Mouse (Mus musculus) right cerebral cortex, adult 18-20 months (tissue): ENCODE measurements around the gene Ccdc107.
"Not testable (repeated sequence)": the region's sequence is repeated elsewhere in the genome, so short reads cannot be mapped to it uniquely, and the experiment has no call there.

Experiments used
- DNase-seq: peaks from one replicate; pipeline ENCODE4 v3.0.0; 2022; ENCODE audit warnings: mixed read lengths

Gene Ccdc107

DNA sequence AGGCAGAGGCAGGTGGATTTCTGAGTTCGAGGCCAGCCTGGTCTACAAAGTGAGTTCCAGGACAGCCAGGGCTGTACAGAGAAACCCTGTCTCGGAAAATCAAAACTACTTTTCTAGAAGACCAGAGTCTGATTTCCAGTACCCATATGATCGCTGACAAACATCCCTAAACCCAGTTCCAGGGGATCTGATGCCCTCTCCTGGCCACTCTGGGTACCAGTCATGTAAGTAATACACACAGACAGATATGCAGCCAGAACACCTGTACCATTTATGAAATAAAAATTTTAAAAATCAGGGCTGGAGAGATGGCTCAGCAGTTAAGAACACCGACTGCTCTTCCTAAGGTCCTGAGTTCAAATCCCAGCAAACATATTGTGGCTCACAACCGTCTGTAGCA is 7.0 kb upstream of the Ccdc107 start:
- DNase-seq = not testable (repeated sequence)

DNA sequence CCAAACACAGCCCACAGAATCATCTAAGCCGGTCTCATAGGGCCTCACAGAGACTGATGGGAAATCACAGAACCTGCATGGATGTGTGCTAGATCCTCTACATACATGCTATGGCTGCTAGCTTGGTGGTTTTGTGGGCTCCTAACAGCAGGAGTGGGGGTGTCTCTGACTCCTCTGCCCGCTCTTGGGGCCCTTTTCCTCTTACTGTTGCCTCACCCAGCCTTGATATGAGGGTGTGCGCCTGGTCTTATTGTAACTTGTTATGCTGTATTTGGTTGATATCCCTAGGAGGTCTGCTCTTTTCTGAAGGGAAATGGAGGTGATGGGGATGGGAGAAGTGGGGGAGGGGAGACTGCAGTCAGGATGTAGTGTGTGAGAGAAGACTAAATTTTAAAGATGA is 3.1 kb upstream of the Ccdc107 start:
- no peak for DNase-seq

GRCm38 (mm10) chr4:43490801-43491200 is 1.9 kb upstream of the Ccdc107 start:
- DNase-seq = no peak

- DNase-seq = no peak
These were observed 439 bp upstream of the Ccdc107 start for GRCm38 (mm10) chr4:43492101-43492820.

DNA sequence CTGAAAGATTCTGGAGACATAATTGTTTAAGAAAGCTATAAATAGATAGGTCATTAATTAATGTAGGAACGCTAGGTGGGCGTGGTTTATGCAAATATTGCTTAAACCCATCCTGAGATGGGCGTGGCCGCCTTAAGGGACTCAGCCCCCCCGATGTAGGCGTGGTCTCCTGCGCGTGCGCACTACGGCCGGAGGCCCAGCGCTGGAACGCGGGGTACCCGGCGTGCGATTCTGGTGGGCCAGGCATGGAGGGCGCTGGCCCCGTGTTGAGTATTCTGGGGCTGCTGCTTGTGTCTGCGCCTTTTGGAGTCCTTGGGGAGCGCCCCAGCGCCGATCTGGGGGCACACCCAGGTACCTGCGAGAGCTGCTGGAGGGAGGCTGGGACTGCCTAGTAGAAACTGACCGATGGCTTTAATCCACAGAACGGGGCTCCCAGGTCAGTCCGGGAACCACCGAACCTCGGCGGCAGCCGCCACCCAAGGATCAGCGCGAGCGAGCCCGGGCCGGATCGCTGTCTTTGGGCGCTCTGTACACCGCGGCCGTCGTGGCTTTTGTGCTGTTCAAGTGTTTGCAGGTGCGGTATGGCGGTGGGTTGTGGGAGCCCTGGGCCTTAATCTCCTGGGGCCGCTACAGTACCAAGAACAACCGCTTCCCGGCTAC is 616 bp downstream of the Ccdc107 start:
- DNase-seq = peak; percentile 96

- no peak for DNase-seq
These were observed 1.1 kb downstream of the Ccdc107 start for GRCm38 (mm10) chr4:43493846-43494240.

- DNase-seq = no peak
These were observed 3.9 kb downstream of the Ccdc107 start for GRCm38 (mm10) chr4:43496587-43496986.

- DNase-seq = no peak
These were observed 4.7 kb downstream of the Ccdc107 start for GRCm38 (mm10) chr4:43497405-43497804.

DNA sequence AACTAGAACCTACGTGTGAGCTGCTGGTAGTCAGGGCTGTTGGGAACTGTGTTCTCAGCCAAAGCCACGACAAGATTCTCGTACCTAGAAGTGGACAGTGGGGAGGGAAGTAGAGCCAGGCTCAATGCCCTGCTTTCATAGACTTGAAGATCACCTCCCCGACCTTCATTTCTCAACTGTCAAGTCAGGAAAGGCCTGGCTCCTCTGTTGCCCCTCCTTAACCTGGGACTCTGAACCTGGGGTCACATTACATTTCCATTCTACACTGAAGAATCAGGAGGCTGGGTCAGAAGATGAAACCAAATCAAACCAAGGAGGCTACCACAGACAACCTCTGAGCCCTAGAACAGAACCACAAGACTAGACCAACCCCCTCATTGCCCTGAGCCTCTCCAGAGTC is 5.2 kb downstream of the Ccdc107 start:
- DNase-seq = no peak

DNA sequence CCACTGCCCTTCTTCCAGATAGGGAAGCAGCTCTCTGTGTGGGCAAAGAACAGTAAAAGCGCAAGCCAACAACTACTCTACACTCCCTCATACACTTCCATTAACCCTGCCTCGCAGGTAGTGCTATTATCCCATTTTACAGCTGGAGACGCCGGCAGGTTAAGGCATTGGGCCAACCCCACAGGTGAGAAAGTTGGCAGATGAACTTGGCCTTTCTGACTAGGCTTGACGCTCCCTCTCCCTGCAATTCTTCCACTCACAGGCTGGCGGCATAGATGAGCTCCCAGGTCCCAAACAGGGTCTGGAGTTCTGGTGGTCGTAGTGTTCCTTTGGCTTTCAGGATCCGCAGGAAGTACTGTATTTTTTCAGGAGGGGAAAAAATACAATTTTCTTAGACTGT is 6.3 kb downstream of the Ccdc107 start:
- DNase-seq = no peak

GRCm38 (mm10) chr4:43499407-43500333 is 7.0 kb downstream of the Ccdc107 start, which contains the start of gene Arhgef39:
Arhgef39 (minus strand) TSS chr4:43499695.
- DNase-seq = peak; percentile 79

- no peak for DNase-seq
These were observed 10.3 kb downstream of the Ccdc107 start for GRCm38 (mm10) chr4:43503041-43503440.

GRCm38 (mm10) chr4:43503506-43503905 is 10.8 kb downstream of the Ccdc107 start:
- no peak for DNase-seq

DNA sequence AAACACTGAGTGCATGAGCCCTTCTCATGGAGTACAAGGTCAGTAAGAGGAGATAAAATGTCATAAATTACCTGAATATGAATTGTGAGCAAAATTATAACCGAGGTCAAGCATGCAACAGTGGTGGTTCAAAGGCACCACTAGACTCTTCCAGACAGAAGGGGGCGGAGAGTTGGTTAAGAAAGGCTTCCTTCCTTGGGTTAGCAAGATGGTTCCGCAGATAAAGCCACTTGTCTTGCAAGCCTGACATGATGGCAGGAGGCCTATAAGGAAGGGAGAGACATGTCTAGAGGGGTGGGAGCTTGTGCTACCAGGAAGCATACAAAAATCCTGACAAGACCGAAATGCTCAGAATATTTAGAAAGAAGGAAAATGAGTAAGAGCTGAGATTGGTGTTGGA is 11.6 kb downstream of the Ccdc107 start:
- no peak for DNase-seq

GRCm38 (mm10) chr4:43506074-43506473 is 13.4 kb downstream of the Ccdc107 start:
- DNase-seq = no peak

- no peak for DNase-seq
These were observed 14.0 kb downstream of the Ccdc107 start, which contains the start of gene Car9 for GRCm38 (mm10) chr4:43506536-43507185. Car9 (plus strand) TSS chr4:43506966.

GRCm38 (mm10) chr4:43507938-43508665 is 15.4 kb downstream of the Ccdc107 start:
- DNase-seq = no peak

GRCm38 (mm10) chr4:43508666-43508997 is 15.9 kb downstream of the Ccdc107 start:
- DNase-seq = no peak

- DNase-seq = no peak
These were observed 16.4 kb downstream of the Ccdc107 start for GRCm38 (mm10) chr4:43509109-43509508.

DNA sequence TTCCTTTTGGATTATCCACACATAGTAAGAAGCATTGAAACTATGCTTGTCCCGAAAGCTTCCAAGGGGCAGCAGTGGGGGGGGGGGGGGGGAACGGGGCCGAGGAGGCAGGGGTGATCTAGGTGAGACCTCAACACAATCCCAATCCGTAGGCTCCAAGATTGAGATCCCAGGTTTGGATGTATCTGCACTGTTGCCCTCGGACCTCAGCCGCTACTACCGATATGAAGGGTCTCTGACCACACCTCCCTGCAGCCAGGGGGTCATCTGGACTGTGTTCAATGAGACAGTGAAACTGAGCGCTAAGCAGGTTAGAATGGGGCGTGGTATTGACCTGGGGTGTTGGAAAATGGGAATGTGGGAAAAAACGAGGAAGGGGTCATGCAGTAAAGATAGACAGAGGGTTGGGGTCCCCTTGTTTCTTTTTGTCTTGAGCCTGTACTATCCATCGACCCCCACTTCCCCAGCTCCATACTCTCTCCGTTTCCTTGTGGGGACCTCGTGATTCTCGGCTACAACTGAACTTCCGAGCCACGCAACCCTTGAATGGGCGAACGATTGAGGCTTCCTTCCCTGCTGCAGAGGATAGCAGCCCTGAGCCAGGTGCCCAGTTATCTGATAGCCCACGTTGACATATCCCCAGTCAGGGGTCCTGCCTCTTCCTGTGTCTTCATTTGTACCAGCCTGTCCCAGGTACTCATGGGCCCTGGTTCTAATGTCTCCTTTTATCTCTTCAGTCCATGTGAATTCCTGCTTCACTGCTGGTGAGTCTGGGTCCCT is 19.2 kb downstream of the Ccdc107 start:
- DNase-seq = no peak

DNA sequence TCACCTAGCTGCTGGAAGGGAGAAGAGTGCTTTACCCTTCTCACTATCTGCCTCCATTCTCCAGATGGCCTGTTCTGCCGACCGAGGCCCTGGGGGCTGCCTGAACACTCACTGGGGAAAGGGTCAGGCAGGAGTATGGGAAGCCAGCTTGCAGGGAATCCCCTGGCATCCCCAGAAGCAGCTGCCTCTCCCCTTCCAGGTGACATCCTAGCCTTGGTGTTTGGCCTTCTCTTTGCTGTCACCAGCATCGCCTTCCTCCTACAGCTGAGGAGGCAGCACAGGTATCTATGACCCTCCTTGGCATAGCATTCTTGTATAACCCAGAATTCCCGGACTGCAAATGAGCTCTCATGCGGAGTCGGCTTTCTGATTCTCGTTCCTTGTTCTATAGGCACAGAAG is 20.0 kb downstream of the Ccdc107 start:
- no peak for DNase-seq
